Mouse (Mus musculus): ENCODE measurements around the gene Scyl1.

DNA sequence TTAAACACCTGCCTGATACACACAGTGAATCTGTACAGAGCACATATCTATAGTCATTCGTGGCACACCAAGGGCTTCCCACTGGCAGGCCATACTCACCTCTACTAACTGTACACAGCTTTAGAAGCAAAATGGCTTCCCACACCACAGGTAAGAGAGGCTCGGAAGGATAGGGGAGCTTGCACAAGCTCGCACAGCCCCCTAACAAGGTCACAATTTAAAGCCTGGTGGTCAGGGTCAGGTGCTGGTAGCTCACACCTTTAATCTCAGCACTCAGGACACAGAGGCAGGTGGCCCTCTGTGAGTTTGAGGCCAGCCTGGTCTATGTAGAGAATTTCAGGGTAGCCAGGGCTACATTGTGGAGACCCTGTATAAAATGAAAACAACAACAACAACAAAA lies 42.3 kb upstream of the Scyl1 start:
- TF ChIP-seq MAFK (IDR thresholded peaks at IDR 0.05; ENCODE audit: insufficient read depth, low read depth, low read length) (no peak), ZNF384 (IDR thresholded peaks at IDR 0.05; ENCODE audit: low read depth, low read length) (no peak), CHD2 (IDR thresholded peaks at IDR 0.05; ENCODE audit: low read depth, low read length) (no peak), HCFC1 (IDR thresholded peaks at IDR 0.05; ENCODE audit: borderline replicate concordance, insufficient read depth, low read length) (no peak)

All from ES-E14 (cell line).